Mouse (Mus musculus): ENCODE measurements around the gene Prkcz. TPM values are rescaled to one million over a fixed set of nuclear protein-coding genes. Genes with fewer than 3 reads are reported as not detected.

The Prkcz gene
- polyA plus RNA-seq, 1 experiment from 2014 or later = 93.9 TPM

- H3K4me1 ChIP-seq (ENCODE audit: control insufficient read depth, insufficient read depth, low read depth, low read length) = peaks cover 27% of the 10 kb centered on the region
- H3K9ac ChIP-seq (ENCODE audit: low read depth, low read length) = peak overlapping the region; percentile 10; the same call in 1 of the 2 replicates
- 57% methylated on average over 5 of the region's 5 CpGs for WGBS
- ATAC-seq = no peak
- no peak overlapping the region; the same call in 1 of the 2 replicates for H3K27ac ChIP-seq (ENCODE audit: low read depth, low read length)
- H3K4me3 ChIP-seq (ENCODE audit: low read length) = no peak overlapping the region
- no peaks in the 10 kb centered on the region for H3K27me3 ChIP-seq (replicated peaks; ENCODE audit: control insufficient read depth, insufficient read depth, low read length)
- no peak overlapping the region for H3K4me2 ChIP-seq (ENCODE audit: low read length)
- no peaks in the 10 kb centered on the region for H3K36me3 ChIP-seq (ENCODE audit: control insufficient read depth, insufficient read depth, low read length)
- H3K9me3 ChIP-seq (ENCODE audit: control insufficient read depth, low read length) = no peaks in the 10 kb centered on the region
These were observed 122.9 kb downstream of the Prkcz start for GRCm38 (mm10) chr4:155238276-155238675.

- peak overlapping the region; percentile 86 for H3K27ac ChIP-seq (ENCODE audit: low read depth, low read length)
- no peak overlapping the region for H3K4me2 ChIP-seq (ENCODE audit: low read length)
- H3K4me1 ChIP-seq (ENCODE audit: control insufficient read depth, insufficient read depth, low read depth, low read length) = peaks cover 27% of the 10 kb centered on the region
- no peak overlapping the region for H3K9ac ChIP-seq (ENCODE audit: low read depth, low read length)
- H3K4me3 ChIP-seq (ENCODE audit: low read length) = no peak overlapping the region
- no peaks in the 10 kb centered on the region for H3K27me3 ChIP-seq (replicated peaks; ENCODE audit: control insufficient read depth, insufficient read depth, low read length)
- no peaks in the 10 kb centered on the region for H3K36me3 ChIP-seq (ENCODE audit: control insufficient read depth, insufficient read depth, low read length)
- 72% methylated on average over 12 of the region's 12 CpGs for WGBS
- ATAC-seq = no peak
- no peaks in the 10 kb centered on the region for H3K9me3 ChIP-seq (ENCODE audit: control insufficient read depth, low read length)
These were observed 124.3 kb downstream of the Prkcz start for GRCm38 (mm10) chr4:155236737-155237385.

GRCm38 (mm10) chr4:155235311-155236119, 125.6 kb downstream of the Prkcz start:
- ATAC-seq = peak; percentile 94
- 12% methylated on average over 17 of the region's 18 CpGs for WGBS

GRCm38 (mm10) chr4:155234371-155235310, 126.5 kb downstream of the Prkcz start:
- Histone ChIP-seq H3K27ac (ENCODE audit: low read depth, low read length) (peak overlapping the region; percentile 86), H3K9me3 (ENCODE audit: control insufficient read depth, low read length) (no peaks in the 10 kb centered on the region), H3K9ac (ENCODE audit: low read depth, low read length) (peak overlapping the region; percentile 45), H3K27me3 (replicated peaks; ENCODE audit: control insufficient read depth, insufficient read depth, low read length) (no peaks in the 10 kb centered on the region), H3K4me2 (ENCODE audit: low read length) (peak overlapping the region; percentile 36), H3K4me1 (ENCODE audit: control insufficient read depth, insufficient read depth, low read depth, low read length) (peaks cover 27% of the 10 kb centered on the region), H3K36me3 (ENCODE audit: control insufficient read depth, insufficient read depth, low read length) (no peaks in the 10 kb centered on the region), H3K4me3 (ENCODE audit: low read length) (no peak overlapping the region)
- no peak for ATAC-seq
- WGBS = 63% methylated on average over 8 of the region's 8 CpGs

More at GRCm38 (mm10) chr4:155235311-155236119, 125.6 kb downstream of the Prkcz start:
- H3K9me3 ChIP-seq (ENCODE audit: control insufficient read depth, low read length) = no peaks in the 10 kb centered on the region
- no peaks in the 10 kb centered on the region for H3K36me3 ChIP-seq (ENCODE audit: control insufficient read depth, insufficient read depth, low read length)
- peak overlapping the region; percentile 86 for H3K27ac ChIP-seq (ENCODE audit: low read depth, low read length)
- peak overlapping the region; percentile 46 for H3K9ac ChIP-seq (ENCODE audit: low read depth, low read length)
- H3K4me2 ChIP-seq (ENCODE audit: low read length) = peak overlapping the region; percentile 36
- H3K4me3 ChIP-seq (ENCODE audit: low read length) = 0 out of 2 replicates have a peak overlapping the region, but pooled peaks have one; percentile 1
- H3K4me1 ChIP-seq (ENCODE audit: control insufficient read depth, insufficient read depth, low read depth, low read length) = peaks cover 27% of the 10 kb centered on the region
- no peaks in the 10 kb centered on the region for H3K27me3 ChIP-seq (replicated peaks; ENCODE audit: control insufficient read depth, insufficient read depth, low read length)

- Histone ChIP-seq H3K4me3 (ENCODE audit: low read length) (no peak overlapping the region), H3K9ac (ENCODE audit: low read depth, low read length) (peak overlapping the region; percentile 8), H3K36me3 (ENCODE audit: control insufficient read depth, insufficient read depth, low read length) (no peaks in the 10 kb centered on the region), H3K4me1 (ENCODE audit: control insufficient read depth, insufficient read depth, low read depth, low read length) (peaks cover 27% of the 10 kb centered on the region), H3K27me3 (replicated peaks; ENCODE audit: control insufficient read depth, insufficient read depth, low read length) (no peaks in the 10 kb centered on the region), H3K4me2 (ENCODE audit: low read length) (no peak overlapping the region), H3K27ac (ENCODE audit: low read depth, low read length) (peak overlapping the region; percentile 86), H3K9me3 (ENCODE audit: control insufficient read depth, low read length) (no peaks in the 10 kb centered on the region)
- 14% methylated on average over 10 of the region's 10 CpGs for WGBS
- 0 out of 2 replicates have a peak, but pooled peaks have one; percentile 8 for ATAC-seq
These were observed 127.3 kb downstream of the Prkcz start for GRCm38 (mm10) chr4:155233878-155234277.

- Histone ChIP-seq H3K4me3 (ENCODE audit: low read length) (no peak overlapping the region), H3K27ac (ENCODE audit: low read depth, low read length) (no peak overlapping the region), H3K4me2 (ENCODE audit: low read length) (no peak overlapping the region), H3K9ac (ENCODE audit: low read depth, low read length) (no peak overlapping the region), H3K9me3 (ENCODE audit: control insufficient read depth, low read length) (no peaks in the 10 kb centered on the region), H3K36me3 (ENCODE audit: control insufficient read depth, insufficient read depth, low read length) (no peaks in the 10 kb centered on the region), H3K4me1 (ENCODE audit: control insufficient read depth, insufficient read depth, low read depth, low read length) (peaks cover 3% of the 10 kb centered on the region), H3K27me3 (replicated peaks; ENCODE audit: control insufficient read depth, insufficient read depth, low read length) (no peaks in the 10 kb centered on the region)
- WGBS = 78% methylated on average over 5 of the region's 5 CpGs
- no peak for ATAC-seq
These were observed 132.7 kb downstream of the Prkcz start for GRCm38 (mm10) chr4:155228461-155228860.

- Histone ChIP-seq H3K36me3 (ENCODE audit: control insufficient read depth, insufficient read depth, low read length) (no peaks in the 10 kb centered on the region), H3K4me3 (ENCODE audit: low read length) (no peak overlapping the region), H3K4me1 (ENCODE audit: control insufficient read depth, insufficient read depth, low read depth, low read length) (peaks cover 3% of the 10 kb centered on the region), H3K27ac (ENCODE audit: low read depth, low read length) (no peak overlapping the region), H3K9me3 (ENCODE audit: control insufficient read depth, low read length) (no peaks in the 10 kb centered on the region), H3K27me3 (replicated peaks; ENCODE audit: control insufficient read depth, insufficient read depth, low read length) (no peaks in the 10 kb centered on the region), H3K9ac (ENCODE audit: low read depth, low read length) (no peak overlapping the region), H3K4me2 (ENCODE audit: low read length) (no peak overlapping the region)
- no peak for ATAC-seq
- 90% methylated on average over 4 of the region's 4 CpGs for WGBS
These were observed 133.2 kb downstream of the Prkcz start for GRCm38 (mm10) chr4:155227986-155228385.

- Histone ChIP-seq H3K9me3 (ENCODE audit: control insufficient read depth, low read length) (no peaks in the 10 kb centered on the region), H3K4me2 (ENCODE audit: low read length) (no peak overlapping the region), H3K4me1 (ENCODE audit: control insufficient read depth, insufficient read depth, low read depth, low read length) (peaks cover 8% of the 10 kb centered on the region), H3K4me3 (ENCODE audit: low read length) (no peak overlapping the region), H3K9ac (ENCODE audit: low read depth, low read length) (peak overlapping the region; percentile 9; the same call in 1 of the 2 replicates), H3K27me3 (replicated peaks; ENCODE audit: control insufficient read depth, insufficient read depth, low read length) (no peaks in the 10 kb centered on the region), H3K27ac (ENCODE audit: low read depth, low read length) (no peak overlapping the region), H3K36me3 (ENCODE audit: control insufficient read depth, insufficient read depth, low read length) (no peaks in the 10 kb centered on the region)
- 71% methylated on average over 5 of the region's 5 CpGs for WGBS
- ATAC-seq = no peak
These were observed 135.2 kb downstream of the Prkcz start for GRCm38 (mm10) chr4:155225918-155226317.

Data from hindbrain, embryonic 16.5 days (tissue).